Mouse (Mus musculus): ENCODE results near the gene Abhd17b. TPM values are rescaled to one million over a fixed set of nuclear protein-coding genes. Genes with fewer than 3 reads are reported as not detected.
A peak's percentile ranks its signal among the peaks of the same experiment; 100 is the strongest.

Abhd17b gene
- polyA plus RNA-seq, 1 experiment from 2014 or later, result 37.9 TPM

DNA sequence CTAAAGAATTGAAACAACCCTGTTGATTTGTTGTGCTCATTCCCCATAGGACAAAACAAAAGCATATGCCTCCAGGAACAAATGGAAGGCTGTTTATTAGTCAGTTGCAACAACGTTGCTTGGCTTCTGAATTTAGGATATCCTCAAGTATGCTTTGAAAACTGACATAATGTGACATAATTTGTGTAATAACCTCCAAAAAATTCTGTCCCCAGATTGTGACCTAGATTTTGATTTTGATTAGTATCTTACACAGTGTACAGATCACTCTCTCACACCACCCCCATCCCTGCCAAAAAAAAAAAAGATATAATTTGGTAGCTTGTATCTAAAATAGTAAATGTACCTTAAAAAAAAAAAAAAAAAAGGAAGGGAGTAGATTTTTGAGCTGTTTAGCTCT is 7.7 kb downstream of the Abhd17b start:
- Histone ChIP-seq H3K36me3 (no peaks in the 10 kb centered on the region), H3K27ac (no peak overlapping the region), H3K4me1 (peaks cover 5% of the 10 kb centered on the region; the same call in 1 of the 2 replicates), H3K9ac (no peak overlapping the region), H3K4me3 (no peak overlapping the region), H3K27me3 (no peaks in the 10 kb centered on the region), H3K9me3 (no peaks in the 10 kb centered on the region), H3K4me2 (no peak overlapping the region)
- no peak for ATAC-seq (ENCODE audit: borderline replicate concordance, extremely low read depth, low FRiP score, low TSS enrichment)
- 83% methylated on average over 1 of the region's 1 CpGs for WGBS

DNA sequence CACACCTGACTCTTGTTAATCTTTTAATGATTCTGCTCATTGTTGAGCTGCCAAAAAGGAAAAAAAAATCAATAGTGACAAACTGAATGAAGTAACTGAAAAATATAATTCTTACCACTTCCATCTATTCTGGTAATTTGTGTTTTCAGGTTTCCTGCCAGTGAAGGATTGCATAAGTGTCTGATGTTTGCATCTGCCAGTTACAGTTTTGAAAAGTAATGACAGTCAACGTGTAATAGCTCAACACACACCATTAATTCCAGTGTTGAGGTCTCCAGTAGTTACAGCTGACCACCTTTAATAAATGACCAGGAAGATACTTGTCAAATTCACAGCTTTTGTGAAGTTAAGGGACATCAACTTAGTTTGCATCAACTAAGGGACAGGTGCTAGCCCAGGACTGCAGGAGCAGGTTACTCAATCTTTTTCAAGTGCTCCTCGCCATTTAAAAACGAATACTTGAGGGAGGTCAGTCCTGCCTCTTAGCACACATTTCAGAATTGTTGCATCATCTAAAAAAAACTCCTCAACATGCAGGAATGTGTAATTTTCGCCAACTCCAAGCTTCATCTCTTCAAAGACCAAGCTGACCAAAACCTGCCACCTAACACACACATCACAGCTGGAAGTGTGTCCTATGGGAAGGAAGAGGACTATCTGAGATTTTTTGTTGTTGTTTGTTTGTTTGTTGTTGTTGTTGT is 10.9 kb downstream of the Abhd17b start:
- Histone ChIP-seq H3K4me1 (peaks cover 3% of the 10 kb centered on the region; the same call in 1 of the 2 replicates), H3K27me3 (no peaks in the 10 kb centered on the region), H3K27ac (peak overlapping the region; percentile 48), H3K36me3 (no peaks in the 10 kb centered on the region), H3K4me3 (no peak overlapping the region), H3K9me3 (no peaks in the 10 kb centered on the region), H3K9ac (no peak overlapping the region), H3K4me2 (no peak overlapping the region)
- peak; percentile 57; the same call in 1 of the 2 replicates for ATAC-seq (ENCODE audit: borderline replicate concordance, extremely low read depth, low FRiP score, low TSS enrichment)
- 48% methylated on average over 4 of the region's 4 CpGs for WGBS

DNA sequence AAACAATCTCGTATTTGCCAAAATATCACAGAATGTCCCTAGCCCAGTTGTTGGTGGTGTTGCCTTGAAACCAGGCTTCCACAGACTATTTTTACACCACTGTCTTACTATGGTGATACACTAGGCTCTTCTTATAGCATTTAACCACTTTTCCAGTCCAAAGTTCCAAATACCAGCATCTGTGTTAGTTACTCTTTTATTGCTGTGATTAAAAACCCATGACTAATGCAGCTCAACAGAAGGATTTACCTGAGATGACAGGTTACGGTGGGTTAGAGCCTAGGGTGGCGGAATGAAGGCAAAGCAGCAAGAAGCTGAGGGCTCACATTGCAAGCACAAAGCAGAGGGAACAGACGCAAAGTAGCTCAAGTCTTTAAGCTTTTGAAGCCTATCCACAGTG is 16.7 kb downstream of the Abhd17b start:
- ATAC-seq (ENCODE audit: borderline replicate concordance, extremely low read depth, low FRiP score, low TSS enrichment), result no peak

DNA sequence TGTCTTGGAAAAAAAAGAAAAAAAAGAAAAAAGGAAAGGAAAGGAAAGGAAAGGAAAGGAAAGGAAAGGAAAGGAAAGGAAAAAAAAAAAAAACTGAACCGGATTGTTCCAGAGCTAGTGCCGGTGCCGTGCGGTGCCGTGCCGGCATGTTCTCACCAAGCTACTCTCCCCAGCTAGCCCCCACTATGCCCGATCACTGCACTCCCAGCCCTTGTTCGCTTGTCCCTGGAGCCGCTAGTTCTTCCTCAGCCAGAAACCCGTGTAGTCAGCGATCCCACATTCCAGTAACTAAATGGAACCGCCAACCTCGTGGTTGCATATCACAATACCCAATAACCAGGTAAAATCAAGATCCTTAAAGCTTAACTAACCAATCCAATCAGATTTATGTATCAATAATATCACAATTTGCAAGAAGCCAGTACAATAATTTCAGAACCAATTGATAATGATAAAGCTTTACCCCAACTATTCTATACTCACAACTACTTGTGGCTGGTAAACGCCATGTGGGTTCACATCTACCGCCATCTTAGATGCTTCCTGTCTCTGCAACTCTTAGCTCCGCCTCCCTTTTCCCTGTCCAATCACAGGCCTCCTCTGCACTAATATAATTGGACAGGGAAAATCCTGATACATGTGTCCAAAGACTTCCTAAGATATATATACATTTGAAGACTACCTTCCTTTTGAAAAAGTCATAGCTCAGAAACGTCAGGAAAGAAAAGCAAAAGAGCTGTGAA is 21.5 kb downstream of the Abhd17b start:
- no peak for ATAC-seq (ENCODE audit: borderline replicate concordance, extremely low read depth, low FRiP score, low TSS enrichment)
- no peak overlapping the region for H3K4me3 ChIP-seq

More for the DNA sequence above, 16.7 kb downstream of the Abhd17b start:
- 94% methylated on average over 4 of the region's 4 CpGs for WGBS
- no peak overlapping the region for H3K9ac ChIP-seq
- H3K4me3 ChIP-seq, result no peak overlapping the region
- no peaks in the 10 kb centered on the region for H3K27me3 ChIP-seq
- H3K27ac ChIP-seq, result no peak overlapping the region
- H3K4me1 ChIP-seq, result no peaks in the 10 kb centered on the region
- H3K9me3 ChIP-seq, result no peaks in the 10 kb centered on the region
- H3K4me2 ChIP-seq, result no peak overlapping the region
- no peaks in the 10 kb centered on the region for H3K36me3 ChIP-seq

DNA sequence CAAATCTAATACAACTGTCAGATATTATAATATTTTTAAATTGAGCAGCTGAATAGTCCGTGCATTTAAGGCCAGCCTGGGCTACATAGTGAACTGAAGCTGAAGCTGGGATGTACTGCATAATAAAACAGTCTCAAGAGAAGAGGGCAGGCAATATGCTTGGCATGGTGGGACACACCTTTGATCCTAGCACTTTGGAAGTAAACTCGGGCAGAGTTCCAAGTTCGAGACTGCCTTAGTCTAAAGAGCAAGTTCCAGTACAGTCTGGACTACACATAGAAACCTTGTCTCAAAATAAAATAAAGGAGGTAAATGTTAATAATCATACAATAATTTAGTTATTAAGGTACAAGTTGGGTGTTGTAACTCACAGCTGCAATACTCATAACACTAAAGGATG is 27.1 kb downstream of the Abhd17b start:
- ATAC-seq (ENCODE audit: borderline replicate concordance, extremely low read depth, low FRiP score, low TSS enrichment), result no peak
- H3K9ac ChIP-seq, result no peak overlapping the region
- no peak overlapping the region for H3K27ac ChIP-seq
- 89% methylated on average over 3 of the region's 3 CpGs for WGBS
- H3K4me1 ChIP-seq, result no peaks in the 10 kb centered on the region
- H3K4me2 ChIP-seq, result no peak overlapping the region
- H3K4me3 ChIP-seq, result no peak overlapping the region
- no peaks in the 10 kb centered on the region for H3K9me3 ChIP-seq
- H3K27me3 ChIP-seq, result no peaks in the 10 kb centered on the region
- H3K36me3 ChIP-seq, result peaks cover 17% of the 10 kb centered on the region; the same call in 1 of the 2 replicates

More for the DNA sequence above, 21.5 kb downstream of the Abhd17b start:
- Histone ChIP-seq H3K4me2 (no peak overlapping the region), H3K4me1 (no peaks in the 10 kb centered on the region), H3K36me3 (peaks cover 7% of the 10 kb centered on the region; the same call in 1 of the 2 replicates), H3K27ac (no peak overlapping the region), H3K9me3 (no peaks in the 10 kb centered on the region), H3K9ac (no peak overlapping the region), H3K27me3 (no peaks in the 10 kb centered on the region)
- WGBS, result 96% methylated on average over 17 of the region's 17 CpGs

DNA sequence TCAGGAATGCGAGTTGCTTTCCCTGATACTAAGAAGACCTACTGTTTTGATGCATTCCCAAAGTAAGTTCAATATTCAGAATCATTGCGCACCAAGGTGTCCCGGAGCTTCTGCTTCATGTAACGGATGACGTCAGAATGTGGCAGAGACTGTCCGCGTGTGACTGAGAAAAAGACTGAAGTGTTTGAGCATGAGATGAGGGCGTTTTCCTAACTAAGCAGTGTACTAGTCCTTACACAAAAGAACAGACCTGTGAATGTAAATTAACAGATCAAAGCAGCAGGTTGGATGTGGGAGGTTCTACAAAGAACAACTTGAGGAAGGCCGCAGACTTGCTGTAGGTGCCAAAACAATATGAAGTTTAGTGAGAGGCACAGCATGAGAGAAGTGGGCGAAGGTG is 28.0 kb downstream of the Abhd17b start:
- Histone ChIP-seq H3K4me1 (no peaks in the 10 kb centered on the region), H3K27ac (no peak overlapping the region), H3K9ac (no peak overlapping the region), H3K27me3 (no peaks in the 10 kb centered on the region), H3K36me3 (peaks cover 17% of the 10 kb centered on the region; the same call in 1 of the 2 replicates), H3K9me3 (no peaks in the 10 kb centered on the region), H3K4me3 (no peak overlapping the region), H3K4me2 (no peak overlapping the region)
- WGBS, result 91% methylated on average over 10 of the region's 10 CpGs
- ATAC-seq (ENCODE audit: borderline replicate concordance, extremely low read depth, low FRiP score, low TSS enrichment), result no peak

DNA sequence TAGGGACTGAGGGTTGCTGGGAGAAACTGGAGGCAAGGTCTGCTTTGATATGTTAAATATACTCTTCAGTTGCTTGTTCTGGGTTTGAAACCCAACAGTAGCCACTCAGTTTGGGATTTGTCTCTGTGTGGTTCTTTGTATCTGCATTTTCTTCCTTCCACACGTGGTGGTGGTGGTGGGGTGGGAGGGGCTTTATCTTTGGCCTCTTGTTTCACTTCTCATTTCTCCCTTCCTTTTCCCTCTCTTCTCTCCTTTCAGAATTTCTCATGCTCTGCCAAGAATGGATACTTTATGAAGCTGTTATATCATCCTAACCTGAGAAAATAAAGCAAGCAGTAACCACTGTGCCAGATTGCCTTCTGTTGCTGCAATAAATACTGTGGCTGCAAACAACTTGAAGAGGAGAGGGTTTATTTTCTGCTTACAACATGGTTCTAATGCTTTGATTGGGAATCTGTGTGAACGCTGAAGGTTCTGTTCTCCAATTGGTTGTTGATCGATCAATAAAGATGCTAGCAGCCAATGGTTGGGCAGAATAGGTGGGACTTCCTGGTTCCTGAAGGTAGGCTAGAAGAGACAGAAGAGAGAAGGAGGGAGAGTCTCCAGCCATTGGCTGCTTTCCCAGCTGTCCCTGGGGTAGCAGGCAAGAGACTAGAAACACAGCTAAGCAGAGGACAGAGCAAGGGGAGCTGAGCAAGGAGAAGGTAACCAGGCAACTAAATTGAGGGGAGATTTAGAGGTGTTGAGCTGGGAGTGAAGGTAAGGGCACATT is 60.5 kb downstream of the Abhd17b start:
- no peak overlapping the region for H3K27ac ChIP-seq
- no peak for ATAC-seq (ENCODE audit: borderline replicate concordance, extremely low read depth, low FRiP score, low TSS enrichment)
- no peak overlapping the region for H3K9ac ChIP-seq
- H3K4me2 ChIP-seq, result no peak overlapping the region
- no peaks in the 10 kb centered on the region for H3K36me3 ChIP-seq
- H3K4me3 ChIP-seq, result no peak overlapping the region
- no peaks in the 10 kb centered on the region for H3K9me3 ChIP-seq
- H3K4me1 ChIP-seq, result 0 out of 2 replicates have a peak, but pooled peaks cover 7% of the 10 kb centered on the region
- WGBS, result 74% methylated on average over 3 of the region's 3 CpGs
- H3K27me3 ChIP-seq, result no peaks in the 10 kb centered on the region

DNA sequence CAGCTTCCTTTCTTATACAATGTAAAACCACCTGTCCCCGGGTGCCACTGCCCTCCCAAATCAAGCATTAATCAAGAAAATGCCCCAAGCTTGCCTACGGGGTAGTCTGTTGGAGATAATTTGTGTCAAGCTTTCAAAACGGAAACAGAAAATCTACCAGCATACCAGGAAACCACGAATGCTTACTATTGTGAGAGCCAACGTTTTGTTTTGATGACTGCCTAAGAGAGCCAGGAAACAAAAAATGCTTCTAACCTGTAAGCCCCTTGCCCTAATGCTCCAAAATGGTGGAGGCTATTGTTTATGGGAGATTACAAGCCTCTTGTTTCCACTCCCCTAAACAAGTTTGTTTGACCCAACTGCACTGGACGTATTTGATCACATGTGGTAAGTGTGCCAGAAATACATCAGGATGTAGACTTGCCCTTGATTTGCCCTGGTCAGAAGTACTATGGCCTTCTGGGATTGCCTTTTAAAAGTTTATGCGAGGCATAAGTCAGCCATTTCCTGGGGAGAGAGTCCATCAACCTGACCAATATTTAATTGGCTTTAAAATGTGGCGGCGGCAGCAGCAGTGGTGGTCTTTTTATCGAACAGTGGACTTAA is 61.4 kb downstream of the Abhd17b start:
- Histone ChIP-seq H3K9ac (no peak overlapping the region), H3K27ac (no peak overlapping the region), H3K4me1 (0 out of 2 replicates have a peak, but pooled peaks cover 7% of the 10 kb centered on the region), H3K27me3 (no peaks in the 10 kb centered on the region), H3K9me3 (no peaks in the 10 kb centered on the region), H3K4me3 (no peak overlapping the region), H3K36me3 (no peaks in the 10 kb centered on the region), H3K4me2 (no peak overlapping the region)
- no peak for ATAC-seq (ENCODE audit: borderline replicate concordance, extremely low read depth, low FRiP score, low TSS enrichment)
- WGBS, result 60% methylated on average over 10 of the region's 10 CpGs

DNA sequence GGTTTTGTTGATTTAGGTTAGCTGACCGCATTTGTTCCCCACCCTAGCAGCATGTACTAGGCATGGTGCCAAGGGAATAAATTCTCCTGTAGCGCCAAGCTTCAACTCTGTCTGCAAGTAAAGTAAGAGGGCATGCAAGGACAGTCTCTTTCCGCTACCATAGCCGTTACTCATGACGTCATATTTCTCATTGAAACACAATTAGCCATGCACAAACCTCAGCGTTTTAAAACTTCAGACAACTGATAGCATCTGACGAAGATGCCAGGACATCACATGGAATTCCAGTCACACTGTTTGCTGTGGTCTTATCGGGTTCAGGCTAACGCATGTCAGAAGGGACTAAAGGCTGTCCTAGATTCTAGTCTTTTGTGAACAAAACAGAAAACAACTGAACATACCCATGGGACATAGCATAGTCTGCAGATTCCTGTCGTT is 62.0 kb downstream of the Abhd17b start:
- no peaks in the 10 kb centered on the region for H3K27me3 ChIP-seq
- no peak overlapping the region for H3K27ac ChIP-seq
- no peak overlapping the region for H3K4me3 ChIP-seq
- H3K9ac ChIP-seq, result no peak overlapping the region
- WGBS, result 48% methylated on average over 10 of the region's 10 CpGs
- no peaks in the 10 kb centered on the region for H3K9me3 ChIP-seq
- ATAC-seq (ENCODE audit: borderline replicate concordance, extremely low read depth, low FRiP score, low TSS enrichment), result no peak
- no peaks in the 10 kb centered on the region for H3K36me3 ChIP-seq
- no peak overlapping the region for H3K4me2 ChIP-seq
- 0 out of 2 replicates have a peak, but pooled peaks cover 7% of the 10 kb centered on the region for H3K4me1 ChIP-seq

DNA sequence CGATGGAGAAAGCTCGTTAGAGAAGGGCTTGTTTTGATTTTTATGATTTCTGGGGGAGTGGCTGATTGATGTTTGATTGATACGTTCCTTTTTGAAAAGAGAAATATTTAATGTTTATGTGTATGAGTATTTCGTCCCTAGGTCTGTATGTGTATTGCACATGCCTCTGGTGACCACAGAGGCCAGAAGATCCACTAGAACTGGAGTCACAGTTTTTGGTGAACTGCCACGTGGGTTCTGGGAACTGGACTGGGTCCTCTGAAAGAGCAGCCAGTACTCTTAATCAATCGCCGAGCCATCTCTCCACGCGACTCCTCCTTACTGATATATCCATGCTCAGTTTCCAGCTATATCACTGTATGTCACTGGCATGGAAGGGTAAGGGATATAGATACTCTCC is 62.5 kb downstream of the Abhd17b start:
- WGBS, result 82% methylated on average over 9 of the region's 9 CpGs
- no peak overlapping the region for H3K4me2 ChIP-seq
- H3K9ac ChIP-seq, result no peak overlapping the region
- no peaks in the 10 kb centered on the region for H3K27me3 ChIP-seq
- ATAC-seq (ENCODE audit: borderline replicate concordance, extremely low read depth, low FRiP score, low TSS enrichment), result no peak
- H3K9me3 ChIP-seq, result no peaks in the 10 kb centered on the region
- no peaks in the 10 kb centered on the region for H3K36me3 ChIP-seq
- 0 out of 2 replicates have a peak, but pooled peaks cover 7% of the 10 kb centered on the region for H3K4me1 ChIP-seq
- no peak overlapping the region for H3K27ac ChIP-seq
- no peak overlapping the region for H3K4me3 ChIP-seq

DNA sequence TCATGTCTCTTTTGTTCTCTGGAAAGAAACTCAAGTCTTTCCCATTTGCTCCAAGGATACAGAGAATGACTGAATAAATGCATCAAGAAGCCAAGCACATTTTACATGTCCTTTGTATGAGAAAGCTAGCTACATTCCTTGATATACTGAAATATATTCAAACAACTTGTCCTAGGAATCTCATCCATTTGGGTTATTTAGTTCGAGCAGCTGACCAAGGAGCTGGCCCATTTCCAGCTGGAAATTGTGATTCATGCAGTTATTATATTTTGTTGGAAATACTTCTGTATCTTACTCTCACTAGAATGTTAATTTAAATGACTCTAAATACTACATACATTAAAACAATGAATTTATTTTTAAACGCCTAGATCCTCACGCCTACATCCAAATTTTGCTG is 63.5 kb downstream of the Abhd17b start:
- H3K36me3 ChIP-seq, result no peaks in the 10 kb centered on the region
- H3K9me3 ChIP-seq, result no peaks in the 10 kb centered on the region
- 70% methylated on average over 3 of the region's 3 CpGs for WGBS
- ATAC-seq (ENCODE audit: borderline replicate concordance, extremely low read depth, low FRiP score, low TSS enrichment), result no peak
- H3K9ac ChIP-seq, result no peak overlapping the region
- H3K4me1 ChIP-seq, result 0 out of 2 replicates have a peak, but pooled peaks cover 7% of the 10 kb centered on the region
- H3K4me3 ChIP-seq, result no peak overlapping the region
- no peak overlapping the region for H3K4me2 ChIP-seq
- no peak overlapping the region for H3K27ac ChIP-seq
- no peaks in the 10 kb centered on the region for H3K27me3 ChIP-seq

All from lung, embryonic 15.5 days (tissue).